Mouse (Mus musculus): ENCODE measurements around the gene Hoxa4.

The Hoxa4 gene

DNA sequence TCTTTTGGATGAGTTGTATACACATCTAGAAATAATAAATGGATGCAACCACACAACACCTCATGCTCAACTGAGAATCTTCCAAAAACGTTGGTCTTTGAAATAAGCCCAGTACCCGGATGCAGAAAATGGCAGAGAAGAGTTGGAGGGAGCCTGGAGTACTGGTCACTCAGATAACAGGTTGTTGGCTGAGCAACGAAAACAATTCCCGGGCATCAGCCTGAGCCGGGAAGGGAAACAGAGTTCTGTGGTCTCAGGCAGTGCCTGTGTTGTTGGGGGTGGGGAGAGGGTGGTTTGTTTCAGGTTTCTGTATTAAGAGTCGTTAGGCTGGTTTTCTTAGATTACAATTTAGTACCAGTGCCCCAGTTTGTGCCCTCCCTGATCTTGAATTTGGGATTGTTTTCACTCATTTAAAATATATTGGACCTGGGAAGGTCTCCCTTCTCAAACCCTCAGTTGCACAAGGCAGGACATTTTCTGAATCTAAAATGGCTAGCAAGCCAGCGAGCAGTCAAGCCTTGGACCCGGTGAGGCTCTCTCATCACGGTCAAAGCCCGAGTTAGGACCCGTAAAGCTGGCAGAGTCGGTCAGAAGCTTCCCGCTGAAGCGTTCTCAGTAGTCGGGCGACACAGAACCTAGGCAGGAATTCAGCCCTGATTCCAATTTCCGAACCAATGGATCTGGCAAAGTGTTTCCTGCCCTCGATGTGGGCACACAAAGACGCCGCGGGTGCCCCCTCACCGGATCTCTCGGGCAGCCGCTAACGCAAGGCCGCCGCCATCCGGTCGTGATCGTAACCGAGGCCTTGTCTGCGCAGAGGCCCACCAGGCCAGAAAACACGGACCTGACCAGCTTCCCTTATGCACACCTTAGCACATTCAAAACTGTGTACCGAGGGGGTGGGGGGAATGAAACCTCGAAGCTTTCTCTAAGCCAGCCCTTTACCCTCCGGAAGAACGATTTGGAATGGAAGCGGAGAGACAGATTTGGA is 37.2 kb upstream of the Hoxa4 start:
- DNase-seq, result no peak

DNA sequence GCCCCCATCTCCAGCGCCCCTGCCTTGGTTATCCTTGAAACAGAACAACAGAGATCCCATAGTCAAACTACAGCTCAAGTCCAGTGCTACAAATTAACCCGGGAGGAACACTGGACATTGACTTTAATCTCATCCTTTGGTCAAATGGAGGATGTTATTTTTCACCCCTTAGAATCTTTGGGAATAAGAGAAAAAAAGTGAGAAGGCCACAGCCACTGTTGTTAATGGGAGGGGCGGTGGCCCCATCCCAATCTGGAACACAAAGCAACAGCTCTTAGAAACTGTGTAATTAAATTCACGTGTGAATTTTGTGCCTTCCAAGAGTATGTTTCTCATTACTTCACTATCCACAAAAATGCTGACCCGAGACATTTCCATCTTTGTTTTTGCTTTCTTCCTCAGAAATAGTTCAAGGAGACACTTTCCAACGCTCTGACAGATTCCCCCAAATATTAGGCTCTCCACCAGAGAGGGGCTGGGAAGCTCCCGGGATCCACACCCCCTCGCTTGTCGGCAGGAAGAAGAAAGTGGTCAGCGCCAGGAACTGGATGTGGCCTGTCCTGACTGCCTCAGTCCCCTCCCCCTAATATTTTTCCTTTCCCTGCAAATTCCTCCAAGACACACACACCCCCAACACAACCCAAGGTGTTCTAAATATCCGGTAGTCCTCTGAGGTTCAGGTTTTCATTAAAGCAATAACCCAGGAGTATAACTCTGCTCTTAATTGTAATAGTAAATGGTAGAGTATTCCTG is 36.1 kb upstream of the Hoxa4 start:
- no peak for DNase-seq

DNA sequence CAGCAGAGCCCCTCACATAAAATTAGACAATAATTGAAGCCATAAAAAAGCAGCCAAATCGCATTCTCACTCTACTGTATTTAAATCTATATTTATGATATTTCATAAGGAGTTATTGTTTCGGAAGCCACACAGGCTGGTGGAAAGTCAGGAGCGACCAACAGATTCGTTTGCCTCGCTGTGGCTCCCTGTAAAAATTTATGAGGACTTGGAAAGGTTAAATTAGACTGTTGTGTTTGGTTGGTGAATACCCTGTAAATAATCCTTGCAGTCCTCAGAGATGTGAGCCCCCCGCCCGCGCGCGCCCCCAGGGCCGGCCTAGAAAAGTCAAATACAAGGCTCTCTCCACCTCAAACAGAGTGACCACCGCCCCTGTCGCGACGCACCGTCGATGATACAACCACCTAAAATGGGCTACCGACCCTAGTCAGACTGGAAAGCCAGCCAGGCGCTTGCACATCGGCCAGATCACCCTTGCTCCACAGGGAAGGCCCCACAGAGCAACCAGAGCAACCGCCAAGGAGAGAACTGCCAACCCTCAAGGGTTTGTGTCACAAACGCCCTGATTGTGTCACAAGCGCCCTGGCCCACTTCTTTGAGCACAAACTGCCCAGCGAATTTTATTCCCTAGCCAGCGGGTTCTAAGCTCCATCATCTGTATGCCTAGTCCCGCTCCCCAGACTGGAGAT is 35.2 kb upstream of the Hoxa4 start:
- no peak for DNase-seq

DNA sequence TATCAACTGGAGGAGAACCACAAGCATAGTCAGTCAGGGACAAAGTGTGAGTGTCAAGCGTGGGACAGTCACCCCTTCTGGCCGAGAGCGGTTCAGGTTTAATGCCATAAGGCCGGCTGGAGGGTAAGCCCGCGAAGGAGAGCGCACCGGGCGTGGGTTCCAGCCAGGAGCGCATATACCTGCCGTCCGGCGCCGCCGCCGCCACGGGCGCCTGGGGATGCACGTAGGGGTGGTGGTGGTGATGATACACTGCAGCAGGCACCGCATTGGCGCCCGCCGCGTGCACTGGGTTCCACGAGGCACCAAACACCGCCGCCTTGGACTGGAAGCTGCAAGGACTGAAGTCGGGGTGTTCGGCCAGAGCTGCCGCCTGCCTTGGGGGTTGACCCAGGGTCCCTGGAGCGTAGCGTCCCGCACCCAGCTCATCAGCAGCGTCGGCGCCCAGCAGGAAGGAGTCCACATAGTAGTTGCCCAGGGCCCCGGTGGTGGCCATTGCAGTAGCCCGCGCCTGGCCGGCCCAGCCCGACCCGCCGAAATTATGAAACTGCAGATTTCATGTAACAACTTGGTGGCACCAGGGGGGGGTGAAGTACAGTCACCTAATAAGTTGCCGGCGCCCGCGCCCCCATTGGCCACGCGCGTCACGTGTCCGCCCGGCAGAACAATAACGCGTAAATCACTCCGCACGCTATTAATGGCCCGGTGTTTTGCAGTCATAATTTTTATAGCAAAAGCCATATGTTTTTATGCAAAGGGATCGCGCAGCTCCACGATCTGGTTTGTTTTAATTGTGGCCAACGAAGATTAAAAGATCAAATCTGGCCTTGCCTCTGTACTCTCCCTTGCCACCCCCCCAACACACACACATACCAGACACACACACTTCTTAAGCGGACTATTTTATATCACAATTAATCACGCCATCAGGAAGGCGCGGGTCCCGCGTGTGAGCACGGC is 34.3 kb upstream of the Hoxa4 start:
- peak; percentile 47 for DNase-seq

DNA sequence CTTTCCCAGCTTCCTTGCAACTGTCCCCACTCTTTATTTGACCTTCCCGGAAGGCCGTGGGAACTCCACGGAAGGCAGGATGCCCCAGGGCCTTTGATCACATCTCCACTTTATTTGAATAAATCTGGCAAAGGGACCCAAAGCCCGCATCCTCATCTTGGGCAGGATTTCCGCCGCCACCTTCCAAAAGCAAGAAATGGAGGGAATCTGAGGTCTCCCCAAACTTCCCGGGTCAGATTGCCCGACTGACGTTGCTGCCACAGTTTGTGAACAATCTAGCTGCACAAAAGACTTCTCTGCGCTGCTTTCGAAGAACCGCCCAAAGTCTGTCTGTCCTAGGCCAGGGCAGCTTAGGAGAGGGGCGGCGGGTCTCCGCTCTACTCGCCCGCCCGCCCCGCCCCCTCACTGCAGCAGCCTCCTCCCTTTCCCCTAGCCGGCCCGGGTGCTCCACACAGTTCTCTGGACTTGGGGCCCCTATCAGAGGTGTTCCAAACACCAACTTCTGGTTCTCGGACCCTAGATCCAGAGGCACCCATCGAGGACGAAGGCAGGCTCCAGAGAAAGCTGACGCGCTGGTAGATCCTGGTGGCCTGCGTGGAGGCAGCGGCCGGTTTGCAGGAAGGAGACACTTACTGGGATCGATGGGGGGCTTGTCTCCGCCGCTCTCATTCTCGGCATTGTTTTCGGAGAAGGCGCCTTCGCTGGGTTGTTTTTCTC is 33.5 kb upstream of the Hoxa4 start:
- DNase-seq, result no peak

DNA sequence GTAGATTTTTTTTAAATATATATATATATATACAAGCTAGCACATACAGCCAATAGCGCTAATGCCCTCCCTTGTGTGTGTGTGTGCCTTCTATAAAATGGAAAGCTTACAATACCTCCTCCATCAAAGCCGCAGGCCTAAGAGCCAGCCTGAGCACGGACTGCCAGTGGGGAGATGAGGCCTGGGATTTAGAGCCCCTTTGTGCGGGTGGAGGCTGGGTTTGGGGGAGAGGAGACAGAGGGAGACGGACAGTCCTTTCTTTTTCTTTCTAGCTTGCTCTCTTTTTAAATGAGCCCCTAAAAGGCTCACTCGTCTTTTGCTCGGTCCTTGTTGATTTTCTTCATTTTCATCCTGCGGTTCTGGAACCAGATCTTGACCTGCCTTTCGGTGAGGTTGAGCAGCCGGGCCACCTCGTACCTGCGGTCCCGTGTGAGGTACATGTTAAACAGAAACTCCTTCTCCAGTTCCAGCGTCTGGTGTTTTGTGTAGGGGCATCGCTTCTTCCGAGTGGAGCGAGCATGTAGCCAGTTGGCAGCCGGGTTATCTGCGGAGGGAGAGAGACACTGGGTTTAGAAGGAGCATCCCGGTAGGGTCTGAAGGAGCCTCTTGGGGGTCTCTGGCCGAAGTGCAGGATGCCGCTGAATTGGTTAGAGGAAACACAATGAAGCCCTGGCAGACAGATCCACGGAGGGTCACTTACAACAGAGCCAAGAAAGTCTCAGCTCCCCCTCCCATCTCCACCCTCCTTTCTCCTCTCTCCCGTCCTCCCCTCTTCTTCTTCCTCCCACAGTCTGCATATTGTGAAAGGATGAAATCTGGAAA is 32.6 kb upstream of the Hoxa4 start:
- DNase-seq, result no peak

DNA sequence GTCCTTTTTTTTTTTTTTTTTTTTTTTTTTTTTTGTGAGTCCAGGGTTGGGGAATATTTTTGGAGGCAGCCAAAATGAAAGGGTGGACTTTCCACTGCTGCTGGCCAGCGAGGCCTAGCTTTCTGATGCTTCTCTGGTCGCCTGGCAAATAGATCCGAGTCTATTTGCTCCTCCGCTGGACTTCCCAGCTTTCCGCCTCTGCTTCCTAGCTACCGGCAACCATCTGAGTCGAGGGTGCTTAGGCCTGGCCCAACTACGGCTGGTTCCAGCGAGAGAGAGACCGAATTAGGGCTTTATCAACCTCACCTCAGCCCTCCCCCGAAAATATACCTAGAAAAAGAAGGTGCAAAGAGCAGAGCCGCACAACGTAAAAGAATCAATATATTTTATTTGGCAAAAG is 31.2 kb upstream of the Hoxa4 start:
- peak; percentile 2 for DNase-seq

DNA sequence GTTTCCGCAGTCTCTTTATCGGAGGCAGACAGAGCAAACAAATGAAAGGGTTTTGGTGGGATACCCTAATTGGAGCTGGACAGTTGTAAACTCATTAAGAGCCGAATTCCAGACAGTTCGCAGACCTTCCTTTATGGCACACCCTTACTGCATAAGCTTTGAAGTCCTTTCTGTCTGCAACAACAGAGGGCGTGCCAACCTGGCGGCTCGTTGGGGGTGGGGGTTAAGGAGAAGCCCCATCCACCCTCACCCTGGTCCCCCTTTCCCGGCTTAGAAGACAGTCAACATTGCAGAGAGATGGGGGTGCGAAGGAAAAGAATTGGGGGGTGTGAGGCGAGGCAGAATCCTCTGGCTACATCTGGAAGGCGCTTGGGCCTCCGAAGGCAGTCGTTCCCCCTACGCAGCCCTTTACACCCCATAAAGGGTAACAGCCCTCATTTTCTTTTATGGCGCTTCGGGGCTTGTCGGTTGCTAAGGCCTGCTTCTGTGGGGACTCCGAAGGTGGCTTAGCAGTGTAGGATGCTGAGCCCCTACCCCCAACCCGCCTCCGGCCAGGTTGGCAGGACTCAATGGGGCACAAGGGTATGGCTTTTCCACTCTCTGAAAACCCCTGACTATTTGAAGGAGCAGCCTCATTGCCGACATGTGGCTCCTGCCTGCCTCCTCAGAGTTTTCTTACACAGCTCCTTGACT is 30.6 kb upstream of the Hoxa4 start:
- DNase-seq, result peak; percentile 1

DNA sequence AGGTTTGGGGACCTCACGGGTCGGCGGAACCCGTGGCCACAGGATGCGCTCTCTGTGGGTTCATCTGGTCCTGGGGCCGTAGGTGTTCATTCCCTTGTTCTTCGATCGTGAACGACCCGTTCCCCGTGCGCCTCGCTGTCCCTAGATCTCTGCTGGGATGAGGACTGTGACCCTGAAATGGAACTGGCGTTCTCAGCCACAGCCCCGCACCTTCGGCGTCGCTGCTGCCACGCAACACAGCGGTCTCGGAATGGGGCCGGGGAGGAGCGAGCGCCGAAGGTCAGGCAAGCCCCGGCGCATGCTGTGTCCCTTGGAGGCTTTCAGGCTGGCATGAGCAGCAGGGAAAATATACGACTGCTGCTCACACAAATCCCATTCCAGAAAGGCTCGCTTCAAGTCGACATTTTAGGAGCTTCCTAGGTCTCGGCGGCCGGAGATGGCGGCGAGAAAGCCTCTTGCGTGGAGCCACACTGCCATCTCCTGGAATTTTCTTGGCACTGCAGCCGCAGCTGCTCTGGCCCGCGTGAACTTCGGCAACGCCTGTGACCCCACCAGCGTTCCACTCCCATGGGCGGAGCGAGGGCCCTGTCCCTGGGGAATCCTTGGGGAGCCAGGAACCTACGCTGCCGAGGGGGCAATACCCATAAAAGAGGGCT is 29.9 kb upstream of the Hoxa4 start, which contains the start of gene Hoxa7:
Gene Hoxa7 (minus strand): TSS at position 518 of the 656 bp plus-strand sequence.
- peak; percentile 73 for DNase-seq

DNA sequence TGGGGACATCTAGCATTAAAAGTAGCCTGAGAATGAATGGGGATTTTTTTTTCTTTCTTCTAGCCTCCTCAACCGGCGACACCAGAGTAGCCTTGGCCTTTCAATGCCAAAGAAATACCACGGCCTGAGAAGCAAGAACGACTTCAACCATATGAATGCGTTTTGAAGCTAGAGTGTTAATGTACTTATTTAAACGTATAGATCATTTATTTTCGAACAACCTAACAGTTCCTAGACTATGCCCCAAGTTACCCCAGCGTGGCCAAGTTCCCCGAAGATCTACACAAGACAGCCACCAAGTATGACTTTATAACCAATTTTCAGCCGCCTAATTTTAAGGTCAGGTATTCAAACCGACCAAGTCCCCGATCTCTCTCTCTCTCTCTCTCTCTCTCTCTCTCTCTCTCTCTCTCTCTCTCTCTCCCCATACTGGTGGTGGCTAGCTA is 29.3 kb upstream of the Hoxa4 start:
- DNase-seq, result peak; percentile 0

DNA sequence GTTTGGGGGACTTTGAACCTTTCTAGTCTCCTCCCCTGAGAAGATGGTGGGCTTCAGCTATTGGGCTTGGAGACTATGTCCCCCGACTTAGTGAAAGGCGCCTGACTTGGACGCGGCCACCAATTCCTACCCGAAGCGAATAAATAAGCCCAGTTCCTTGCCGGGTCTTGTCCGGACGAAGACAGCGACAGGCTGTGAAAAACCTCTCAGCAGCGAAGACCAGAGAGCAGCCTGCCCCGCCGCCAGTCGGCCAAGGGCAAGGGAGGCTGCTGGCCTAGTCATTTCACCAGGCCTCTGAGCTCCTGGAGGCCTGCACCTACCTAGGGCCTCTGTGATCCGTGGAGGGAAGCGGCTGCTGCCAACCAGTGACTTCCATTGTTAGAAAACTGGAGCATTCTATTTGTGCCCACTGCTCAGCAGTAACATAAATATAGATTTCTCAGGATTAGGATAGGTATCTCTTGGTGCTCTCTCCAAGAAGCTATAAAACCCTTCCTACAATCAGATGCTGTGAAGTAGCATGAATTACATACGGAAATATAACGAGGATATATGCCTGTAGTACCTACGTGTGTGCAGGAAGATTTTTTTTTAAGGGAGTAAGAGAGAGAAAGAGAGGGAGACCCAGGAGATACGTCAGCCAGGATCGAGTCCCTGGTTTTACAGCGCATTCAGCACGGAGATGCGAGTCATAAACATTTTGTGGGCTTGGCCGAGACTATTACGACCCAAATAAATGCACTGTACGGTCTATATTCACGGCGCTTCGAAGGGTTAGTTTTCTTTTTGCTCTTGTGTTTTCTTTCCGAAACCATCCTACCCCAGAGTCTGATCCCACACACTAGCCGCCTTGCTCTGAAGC is 28.7 kb upstream of the Hoxa4 start:
- DNase-seq, result peak; percentile 10

DNA sequence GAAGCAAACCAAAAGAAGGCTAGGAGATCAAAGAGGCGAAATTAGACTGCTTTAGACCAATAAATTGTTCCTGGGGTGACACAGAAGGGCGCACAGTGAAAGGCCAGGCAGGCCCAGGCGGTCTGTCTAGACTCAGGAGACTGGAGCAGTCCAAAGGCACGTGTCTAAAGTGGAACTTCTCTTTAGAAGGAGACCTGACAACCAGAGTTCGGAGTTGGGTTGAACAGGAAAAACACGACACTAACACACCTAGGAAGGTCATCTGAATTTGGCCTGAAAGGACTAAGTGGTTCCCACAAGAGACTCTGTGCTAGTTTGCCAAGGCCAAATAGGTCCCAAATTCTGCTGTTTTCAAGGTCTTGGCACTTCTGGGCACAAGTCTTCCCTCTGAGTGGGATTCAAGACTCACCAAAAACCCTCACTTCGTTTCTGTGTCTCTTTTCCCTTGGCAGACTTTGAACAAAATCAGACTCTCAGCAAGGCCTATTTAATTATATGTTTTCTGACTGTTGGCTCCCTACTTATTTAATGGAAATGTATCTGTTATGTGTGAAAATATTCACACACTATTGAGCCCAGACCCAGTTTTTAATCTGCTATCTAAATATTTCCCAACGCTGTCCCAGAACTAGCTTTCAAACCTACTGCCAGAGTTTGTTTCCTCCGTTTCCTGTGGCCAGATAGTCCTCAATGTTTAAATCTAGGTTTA is 27.8 kb upstream of the Hoxa4 start:
- peak; percentile 3 for DNase-seq

DNA sequence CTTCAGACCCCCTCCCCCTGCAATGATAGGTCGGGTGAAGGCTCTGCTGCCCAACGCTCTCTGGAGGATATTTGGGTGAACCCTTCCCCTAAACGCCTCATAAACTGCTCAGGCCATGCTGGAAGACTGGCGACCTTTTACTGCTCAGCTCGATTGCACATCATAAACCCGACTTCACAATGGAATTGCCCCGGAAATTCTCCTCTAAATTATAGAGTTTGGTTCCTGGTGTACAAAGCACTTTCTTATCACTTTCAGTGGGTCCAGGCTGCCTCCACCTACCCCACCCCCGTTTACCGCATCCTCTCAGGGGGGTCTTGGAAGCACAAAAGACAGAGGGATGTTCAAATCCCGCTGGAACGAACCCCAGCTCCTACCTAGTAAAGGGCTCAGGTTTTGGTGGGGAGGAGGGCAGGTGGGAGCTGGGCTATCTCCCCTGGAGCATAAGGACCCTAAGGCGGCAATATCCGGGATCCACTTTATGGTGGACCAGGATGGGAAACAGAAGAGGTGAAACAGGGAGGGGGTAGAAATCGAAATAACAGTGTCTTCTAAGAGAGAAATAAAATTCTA is 27.2 kb upstream of the Hoxa4 start:
- peak; percentile 2 for DNase-seq

DNA sequence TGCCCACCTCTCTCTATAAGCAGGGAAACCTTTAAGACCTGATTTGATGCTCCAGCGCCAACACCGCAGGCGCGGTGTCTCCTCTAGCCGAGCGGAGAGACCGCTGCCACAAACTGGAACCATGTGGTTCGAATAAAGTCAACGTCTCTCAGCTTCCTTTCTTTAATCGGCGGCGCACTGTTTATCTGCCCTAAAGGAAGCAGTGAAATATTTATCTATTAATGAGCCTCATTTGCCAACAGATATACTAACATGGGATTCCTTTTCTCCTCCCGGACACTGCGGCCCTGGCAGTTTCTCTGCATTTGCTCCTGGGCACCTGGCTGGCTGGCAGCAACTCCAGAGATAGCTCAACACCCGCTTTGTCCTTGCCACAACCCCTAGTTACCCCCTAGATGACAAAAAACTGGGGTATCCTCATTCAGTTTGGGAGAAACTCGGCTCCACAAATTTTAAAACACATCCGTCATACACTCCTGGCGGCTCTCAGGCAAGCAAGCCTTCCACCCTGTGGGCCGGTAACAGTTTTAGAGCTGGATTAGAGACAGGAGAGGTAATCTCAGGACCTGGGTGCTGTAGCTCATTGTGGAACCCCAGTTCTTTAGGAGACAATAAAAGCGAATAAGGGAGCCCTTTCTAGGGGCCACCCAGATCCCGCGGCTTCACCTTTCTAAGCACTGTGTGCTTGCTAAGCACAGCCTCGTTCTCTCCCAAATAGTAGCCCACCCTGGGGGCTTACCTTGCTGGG is 26.5 kb upstream of the Hoxa4 start:
- peak; percentile 3 for DNase-seq

DNA sequence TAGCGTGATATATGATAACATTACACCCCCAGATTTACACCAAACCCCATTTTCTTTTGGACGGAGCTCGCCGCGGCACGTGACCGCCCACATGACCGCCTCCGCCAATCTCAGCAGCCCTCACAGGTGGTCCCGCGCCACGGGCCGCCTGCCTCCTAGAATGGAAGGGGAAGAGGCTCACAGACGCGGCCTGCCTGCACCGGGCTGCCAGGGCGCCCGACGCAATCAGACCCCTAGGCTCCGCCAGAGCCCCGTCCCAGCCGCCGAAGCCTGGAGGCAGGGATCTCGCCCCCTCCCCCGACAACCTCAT is 25.9 kb upstream of the Hoxa4 start:
- peak; percentile 64 for DNase-seq

DNA sequence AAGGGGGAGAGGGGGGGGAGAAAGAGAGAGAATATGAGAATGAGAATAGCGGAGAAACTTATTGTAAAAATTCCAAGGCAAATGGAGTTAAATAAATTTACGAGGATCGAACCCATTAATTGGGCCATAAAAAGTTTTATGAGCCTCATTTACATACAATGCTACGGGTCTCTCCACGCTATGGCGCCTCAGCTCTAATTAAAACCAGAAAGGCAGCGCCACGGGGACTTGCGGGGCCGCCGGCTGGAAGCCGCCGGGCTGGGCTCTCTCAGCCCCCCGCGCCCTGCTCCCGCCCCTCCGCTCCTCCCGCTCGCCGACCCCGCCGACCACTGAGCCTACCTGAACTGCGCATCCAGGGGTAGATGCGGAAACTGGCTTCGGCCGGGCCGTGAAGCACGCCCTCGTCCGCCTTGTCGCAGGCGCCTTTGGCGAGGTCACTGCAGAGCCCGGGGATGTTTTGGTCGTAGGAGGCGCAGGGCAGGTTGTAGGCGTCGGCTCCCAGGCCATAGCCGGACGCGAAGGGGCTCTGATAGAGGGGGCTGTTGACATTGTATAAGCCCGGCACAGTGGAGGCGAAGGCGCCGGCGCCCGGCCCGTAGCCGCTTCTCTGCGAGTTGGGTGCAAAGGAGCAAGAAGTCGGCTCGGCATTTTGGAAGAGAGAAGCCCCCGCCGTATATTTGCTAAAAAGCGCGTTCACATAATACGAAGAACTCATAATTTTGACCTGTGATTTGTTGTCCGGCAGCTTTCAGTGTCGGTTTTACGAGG is 25.3 kb upstream of the Hoxa4 start:
- peak; percentile 3 for DNase-seq

Data from liver (tissue).